Mouse (Mus musculus) brain, embryonic 14.5 days (tissue): ENCODE results near the gene BC030867.

Experiments
- CTCF ChIP-seq: fragments of 200-500 bp; IDR thresholded peaks from 2 replicates; pipeline ENCODE4 v1.5.1; 2012; ENCODE audit warnings: inconsistent platforms, mild to moderate bottlenecking, moderate library complexity, borderline replicate concordance; ENCODE audit not compliant: insufficient read depth, insufficient read length; ENCODE audit errors: extremely low read depth
- POLR2A ChIP-seq: fragments of 200-500 bp; IDR thresholded peaks from 2 replicates; pipeline ENCODE4 v1.6.1; 2012; ENCODE audit warnings: mild to moderate bottlenecking, inconsistent platforms, borderline replicate concordance; ENCODE audit not compliant: poor library complexity, insufficient read depth, insufficient read length, severe bottlenecking; ENCODE audit errors: extremely low read depth

DNA sequence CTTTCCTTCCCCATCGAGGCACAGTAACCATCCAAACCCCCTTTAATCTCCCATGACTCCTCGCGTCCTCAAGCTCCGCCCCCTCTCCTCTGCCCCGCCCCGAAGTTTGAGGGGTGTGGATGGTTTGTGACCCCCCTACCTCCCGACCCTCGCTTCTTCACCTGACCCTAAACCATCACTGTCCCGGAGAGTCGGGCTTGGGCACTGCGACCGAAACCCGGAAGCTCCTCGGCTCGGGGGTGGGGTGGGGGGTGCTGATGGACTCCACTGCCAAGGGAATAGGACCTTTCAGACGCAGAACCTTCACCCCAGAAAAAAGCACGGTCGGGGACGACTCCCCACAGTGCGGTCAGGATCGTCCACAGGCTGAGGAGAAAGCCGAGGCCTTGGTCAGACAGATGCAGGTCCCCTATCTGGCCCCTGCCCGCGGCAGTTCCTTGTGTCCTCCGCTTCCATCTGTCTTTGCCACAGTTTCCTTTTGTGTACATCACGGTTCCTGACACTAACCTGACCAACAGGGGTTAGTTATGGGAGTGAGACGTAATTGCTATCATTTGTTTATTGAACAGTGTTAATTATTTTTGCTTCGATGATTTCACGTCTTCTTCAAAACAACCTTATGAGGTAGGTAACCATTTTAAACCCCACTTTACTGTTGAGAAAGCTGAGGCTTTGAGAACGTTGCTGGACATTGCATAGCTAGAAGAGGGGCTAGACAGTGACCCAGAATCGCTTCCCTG, 36.6 kb downstream of the BC030867 start:
- TF ChIP-seq CTCF (no peak), POLR2A (no peak)
